Mouse (Mus musculus): ENCODE measurements around the gene Slc41a3. TPM values are rescaled to one million over a fixed set of nuclear protein-coding genes. Genes with fewer than 3 reads are reported as not detected.

Gene Slc41a3
- polyA plus RNA-seq (2012; ENCODE audit: low replicate concordance): 29.7 and 103 TPM in 2 replicates

GRCm38 (mm10) chr6:90604533-90605297, at the start of gene Slc41a3:
Gene Slc41a3 (plus strand): TSS chr6:90604725.

Other genes with a start within 250 kb of the Slc41a3 start
- gene Zxdc, start 235.2 kb upstream of the Slc41a3 start, polyA plus RNA-seq (2012; ENCODE audit: low replicate concordance): 21.1 and 24.3 TPM in 2 replicates
- gene Cfap100, start 175.9 kb upstream of the Slc41a3 start, polyA plus RNA-seq (2012; ENCODE audit: low replicate concordance): not detected in 2 replicates
- 0.78 and 1.3 TPM in 2 replicates for gene Klf15, start 142.1 kb upstream of the Slc41a3 start, polyA plus RNA-seq (2012; ENCODE audit: low replicate concordance)
- gene Aldh1l1, start 118.3 kb upstream of the Slc41a3 start, polyA plus RNA-seq (2012; ENCODE audit: low replicate concordance): 0.56 and 1.5 TPM in 2 replicates